Mouse (Mus musculus): Measurements from ENCODE around the gene Ifrd2. TPM values are rescaled to one million over a fixed set of nuclear protein-coding genes. Genes with fewer than 3 reads are reported as not detected.
A peak's percentile ranks its signal among the peaks of the same experiment; 100 is the strongest.

Gene Ifrd2
- polyA plus RNA-seq, 1 experiment from 2014 or later, result 171 TPM

GRCm38 (mm10) chr9:107606591-107606990 is 19.1 kb downstream of the Ifrd2 start:
- H3K9ac ChIP-seq, result no peak overlapping the region
- 30% methylated on average over 9 of the region's 9 CpGs for WGBS (ENCODE audit: insufficient replicate concordance)
- H3K27ac ChIP-seq, result no peak overlapping the region
- ATAC-seq, result no peak
- no peak overlapping the region for H3K4me3 ChIP-seq
- peaks cover 53% of the 10 kb centered on the region for H3K4me1 ChIP-seq
- peaks cover 43% of the 10 kb centered on the region for H3K27me3 ChIP-seq (replicated peaks)
- no peaks in the 10 kb centered on the region for H3K36me3 ChIP-seq
- H3K9me3 ChIP-seq (replicated peaks), result no peaks in the 10 kb centered on the region
- no peak overlapping the region for H3K4me2 ChIP-seq

DNA sequence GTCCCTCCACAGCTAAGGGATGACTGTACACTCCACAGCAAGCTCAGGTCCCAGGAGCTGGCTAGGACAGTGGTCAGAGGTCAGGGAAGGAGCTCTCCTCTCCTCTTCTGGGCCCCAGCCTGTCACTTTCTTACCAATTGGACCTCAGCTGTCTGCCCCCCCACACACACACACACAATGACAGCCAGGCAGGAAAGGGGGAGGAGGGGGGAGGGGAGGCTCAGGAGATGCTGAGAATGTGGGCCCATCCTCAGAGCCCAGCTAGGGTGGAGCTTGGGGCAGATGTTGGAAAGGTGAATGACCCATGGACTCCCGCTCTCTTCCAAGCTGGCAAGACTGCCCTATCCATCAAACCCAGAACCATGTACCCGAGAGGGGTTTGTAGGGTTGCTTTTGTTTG is 19.6 kb downstream of the Ifrd2 start:
- no peak overlapping the region for H3K4me3 ChIP-seq
- no peak for ATAC-seq
- H3K27ac ChIP-seq, result no peak overlapping the region

DNA sequence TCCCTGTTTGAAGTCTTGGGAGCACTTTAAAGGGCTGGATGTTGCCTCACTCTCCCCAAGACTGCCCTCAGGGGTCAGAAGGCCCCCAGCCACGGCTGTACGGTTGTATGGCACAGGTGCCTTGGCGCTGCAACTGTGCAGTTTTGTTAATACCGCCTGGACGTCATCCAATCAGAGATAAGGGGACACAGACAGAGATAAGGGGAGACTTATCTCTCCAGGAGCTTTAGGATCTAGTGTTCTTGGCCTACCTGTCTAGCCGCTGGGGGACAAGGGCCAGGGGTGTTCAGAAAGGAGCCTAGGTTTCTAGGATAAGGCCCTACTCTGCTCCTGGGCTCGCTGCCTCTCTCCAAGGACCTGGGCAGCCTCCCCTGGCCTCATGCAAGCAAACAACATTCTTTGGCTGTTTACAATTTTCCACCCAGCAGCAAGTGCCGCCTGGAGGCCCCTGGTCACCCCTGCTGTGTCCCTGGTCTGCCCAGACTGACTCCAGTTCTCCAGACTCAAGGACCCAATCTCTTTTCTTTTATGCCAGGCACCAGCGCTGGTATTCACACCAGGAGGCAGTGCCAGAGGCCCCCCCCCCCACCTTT is 20.3 kb downstream of the Ifrd2 start:
- 49% methylated on average over 9 of the region's 9 CpGs for WGBS (ENCODE audit: insufficient replicate concordance)
- Histone ChIP-seq H3K27ac (no peak overlapping the region), H3K4me2 (no peak overlapping the region), H3K9me3 (replicated peaks) (no peaks in the 10 kb centered on the region), H3K9ac (no peak overlapping the region), H3K4me3 (no peak overlapping the region), H3K4me1 (peaks cover 55% of the 10 kb centered on the region), H3K36me3 (no peaks in the 10 kb centered on the region), H3K27me3 (replicated peaks) (peaks cover 40% of the 10 kb centered on the region)
- ATAC-seq, result no peak

More for the DNA sequence above, 19.6 kb downstream of the Ifrd2 start:
- Histone ChIP-seq H3K4me1 (peaks cover 57% of the 10 kb centered on the region), H3K9ac (no peak overlapping the region), H3K9me3 (replicated peaks) (no peaks in the 10 kb centered on the region), H3K4me2 (no peak overlapping the region), H3K36me3 (no peaks in the 10 kb centered on the region), H3K27me3 (replicated peaks) (peaks cover 40% of the 10 kb centered on the region)
- 66% methylated on average over 2 of the region's 2 CpGs for WGBS (ENCODE audit: insufficient replicate concordance)

- Histone ChIP-seq H3K4me1 (peaks cover 58% of the 10 kb centered on the region), H3K4me2 (no peak within 1 kb of the TSS), H3K36me3 (peaks cover 4% of the 10 kb centered on the region), H3K27ac (no peak within 1 kb of the TSS), H3K9ac (no peak within 1 kb of the TSS), H3K9me3 (replicated peaks) (no peaks in the 10 kb centered on the region), H3K4me3 (no peak within 1 kb of the TSS), H3K27me3 (replicated peaks) (peaks cover 34% of the 10 kb centered on the region)
- no peak for ATAC-seq
- WGBS (ENCODE audit: insufficient replicate concordance), result 48% methylated on average over 12 of the region's 12 CpGs
These were observed 21.4 kb downstream of the Ifrd2 start, which contains the start of gene Sema3b for GRCm38 (mm10) chr9:107608741-107609432. Sema3b (minus strand) TSS chr9:107609229.

DNA sequence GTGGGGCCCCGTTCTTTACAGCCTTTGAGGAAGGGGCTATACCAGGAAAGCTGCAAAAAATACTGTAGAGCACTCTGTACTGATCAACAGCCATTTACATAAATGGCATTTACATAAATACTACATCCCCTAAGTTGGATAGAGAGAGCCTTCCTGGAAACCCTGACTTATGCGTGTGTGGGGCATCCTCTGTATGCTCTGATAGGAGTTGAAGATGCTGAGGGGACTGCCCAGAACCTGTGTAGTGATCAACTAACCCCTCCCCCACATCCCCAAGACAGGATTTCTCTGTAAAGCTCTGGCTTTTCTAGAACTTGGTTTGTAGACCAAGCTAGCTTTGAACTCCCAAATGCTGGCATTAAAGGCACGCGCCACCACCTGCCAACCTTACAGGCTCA is 22.0 kb downstream of the Ifrd2 start:
- WGBS (ENCODE audit: insufficient replicate concordance), result 70% methylated on average over 4 of the region's 4 CpGs
- H3K9me3 ChIP-seq (replicated peaks), result no peaks in the 10 kb centered on the region

DNA sequence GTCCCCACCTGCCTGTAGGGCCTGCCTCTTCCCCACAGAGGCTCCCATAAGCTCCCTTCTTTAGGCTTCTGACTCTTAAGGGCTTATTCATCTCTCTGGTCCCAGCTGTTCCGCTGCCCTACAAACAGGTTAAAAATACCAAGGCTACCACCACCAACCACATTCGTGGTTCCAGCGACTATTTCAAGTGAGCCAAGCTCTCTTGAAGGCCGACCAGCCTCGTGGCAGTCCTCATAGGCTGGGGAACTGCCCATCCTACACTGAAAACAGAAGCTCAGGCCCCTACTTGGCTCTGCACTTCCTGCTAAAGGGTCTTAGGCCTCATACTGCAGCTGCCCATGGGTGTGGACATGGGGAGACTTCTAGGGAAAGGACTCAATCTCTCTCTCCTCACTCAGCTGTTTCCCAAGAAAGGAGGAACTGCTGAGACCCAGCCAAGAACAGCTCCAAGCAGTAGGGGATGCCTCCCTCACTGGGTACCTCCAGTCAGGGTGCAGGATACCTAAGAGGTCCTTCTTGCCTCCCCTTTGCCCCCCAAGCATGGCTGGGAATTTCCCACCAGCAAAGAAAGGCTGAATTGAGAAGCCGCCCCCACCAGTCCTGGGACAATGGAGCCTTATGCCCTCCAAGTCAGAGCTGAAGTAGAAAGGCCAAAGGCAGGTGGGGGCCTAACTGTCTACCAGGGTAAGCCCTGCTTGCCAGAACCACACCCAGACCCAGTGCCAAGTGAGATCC is 24.2 kb downstream of the Ifrd2 start:
- H3K9ac ChIP-seq, result peak overlapping the region; percentile 78
- H3K36me3 ChIP-seq, result peaks cover 32% of the 10 kb centered on the region
- peak overlapping the region; percentile 94 for H3K4me2 ChIP-seq
- H3K4me3 ChIP-seq, result peak overlapping the region; percentile 62
- no peaks in the 10 kb centered on the region for H3K9me3 ChIP-seq (replicated peaks)
- 35% methylated on average over 6 of the region's 6 CpGs for WGBS (ENCODE audit: insufficient replicate concordance)
- H3K27ac ChIP-seq, result peak overlapping the region; percentile 80
- H3K27me3 ChIP-seq (replicated peaks), result 0 out of 2 replicates have a peak, but pooled peaks cover 12% of the 10 kb centered on the region
- ATAC-seq, result no peak
- H3K4me1 ChIP-seq, result peaks cover 48% of the 10 kb centered on the region

More for the DNA sequence above, 22.0 kb downstream of the Ifrd2 start:
- H3K27ac ChIP-seq, result no peak overlapping the region
- H3K4me1 ChIP-seq, result peaks cover 58% of the 10 kb centered on the region
- ATAC-seq, result no peak
- peaks cover 29% of the 10 kb centered on the region for H3K27me3 ChIP-seq (replicated peaks)
- peaks cover 10% of the 10 kb centered on the region for H3K36me3 ChIP-seq
- H3K4me3 ChIP-seq, result no peak overlapping the region
- H3K9ac ChIP-seq, result no peak overlapping the region
- no peak overlapping the region for H3K4me2 ChIP-seq

- peak overlapping the region; percentile 80 for H3K27ac ChIP-seq
- no peaks in the 10 kb centered on the region for H3K9me3 ChIP-seq (replicated peaks)
- H3K4me2 ChIP-seq, result peak overlapping the region; percentile 94
These were observed 24.9 kb downstream of the Ifrd2 start for GRCm38 (mm10) chr9:107612191-107612944.

GRCm38 (mm10) chr9:107612945-107613569 is 25.6 kb downstream of the Ifrd2 start:
- Histone ChIP-seq H3K4me2 (peak overlapping the region; percentile 94), H3K36me3 (peaks cover 44% of the 10 kb centered on the region), H3K9me3 (replicated peaks) (no peaks in the 10 kb centered on the region), H3K4me1 (peaks cover 37% of the 10 kb centered on the region), H3K9ac (peak overlapping the region; percentile 66), H3K27ac (peak overlapping the region; percentile 80), H3K27me3 (replicated peaks) (0 out of 2 replicates have a peak, but pooled peaks cover 7% of the 10 kb centered on the region), H3K4me3 (peak overlapping the region; percentile 62)
- WGBS (ENCODE audit: insufficient replicate concordance), result 11% methylated on average over 12 of the region's 12 CpGs
- 0 out of 2 replicates have a peak, but pooled peaks have one; percentile 1 for ATAC-seq

More at GRCm38 (mm10) chr9:107612191-107612944, 24.9 kb downstream of the Ifrd2 start:
- H3K4me3 ChIP-seq, result peak overlapping the region; percentile 62
- H3K9ac ChIP-seq, result peak overlapping the region; percentile 78
- H3K4me1 ChIP-seq, result peaks cover 44% of the 10 kb centered on the region
- peak; percentile 91 for ATAC-seq
- H3K36me3 ChIP-seq, result peaks cover 37% of the 10 kb centered on the region
- H3K27me3 ChIP-seq (replicated peaks), result 0 out of 2 replicates have a peak, but pooled peaks cover 7% of the 10 kb centered on the region
- WGBS (ENCODE audit: insufficient replicate concordance), result 4% methylated on average over 47 of the region's 48 CpGs

- Histone ChIP-seq H3K36me3 (peaks cover 63% of the 10 kb centered on the region), H3K27ac (no peak overlapping the region), H3K27me3 (replicated peaks) (no peaks in the 10 kb centered on the region), H3K4me1 (peaks cover 43% of the 10 kb centered on the region), H3K9me3 (replicated peaks) (no peaks in the 10 kb centered on the region), H3K4me2 (no peak overlapping the region), H3K4me3 (no peak overlapping the region), H3K9ac (no peak overlapping the region)
- WGBS (ENCODE audit: insufficient replicate concordance), result 86% methylated on average over 4 of the region's 4 CpGs
- no peak for ATAC-seq
These were observed 27.6 kb downstream of the Ifrd2 start for GRCm38 (mm10) chr9:107615035-107615434.

DNA sequence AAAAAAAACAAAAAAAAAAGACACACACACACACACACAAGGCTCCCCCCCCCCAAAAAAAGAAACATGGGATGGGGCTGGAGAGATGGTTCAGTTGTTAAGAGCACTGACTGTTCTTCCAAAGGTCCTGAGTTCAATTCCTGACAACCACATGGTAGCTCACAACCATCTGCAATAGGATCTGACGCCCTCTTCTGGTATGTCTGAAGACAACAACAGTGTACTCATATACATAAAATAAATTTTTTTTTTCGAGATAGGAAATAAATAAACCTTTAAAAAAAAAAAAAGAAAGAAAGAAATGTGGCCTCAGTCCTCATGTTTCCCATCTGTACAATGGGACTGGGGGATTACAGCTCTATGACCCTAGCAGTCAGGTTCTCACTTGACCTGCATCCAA is 30.0 kb downstream of the Ifrd2 start:
- Histone ChIP-seq H3K9ac (no peak overlapping the region), H3K4me2 (no peak overlapping the region), H3K4me1 (peaks cover 35% of the 10 kb centered on the region), H3K9me3 (replicated peaks) (no peaks in the 10 kb centered on the region), H3K36me3 (peaks cover 76% of the 10 kb centered on the region), H3K4me3 (no peak overlapping the region), H3K27ac (no peak overlapping the region), H3K27me3 (replicated peaks) (no peaks in the 10 kb centered on the region)
- no peak for ATAC-seq
- 55% methylated on average over 2 of the region's 2 CpGs for WGBS (ENCODE audit: insufficient replicate concordance)

GRCm38 (mm10) chr9:107618098-107618497 is 30.7 kb downstream of the Ifrd2 start:
- no peak overlapping the region for H3K9ac ChIP-seq
- peaks cover 82% of the 10 kb centered on the region for H3K36me3 ChIP-seq
- ATAC-seq, result no peak
- no peaks in the 10 kb centered on the region for H3K27me3 ChIP-seq (replicated peaks)
- H3K4me3 ChIP-seq, result no peak overlapping the region
- H3K27ac ChIP-seq, result no peak overlapping the region
- H3K4me2 ChIP-seq, result no peak overlapping the region
- peaks cover 32% of the 10 kb centered on the region for H3K4me1 ChIP-seq
- H3K9me3 ChIP-seq (replicated peaks), result no peaks in the 10 kb centered on the region
- WGBS (ENCODE audit: insufficient replicate concordance), result 93% methylated on average over 6 of the region's 6 CpGs
